18 mouse cellular contexts compared by ENCODE assay signal in the genomic region with DNA sequence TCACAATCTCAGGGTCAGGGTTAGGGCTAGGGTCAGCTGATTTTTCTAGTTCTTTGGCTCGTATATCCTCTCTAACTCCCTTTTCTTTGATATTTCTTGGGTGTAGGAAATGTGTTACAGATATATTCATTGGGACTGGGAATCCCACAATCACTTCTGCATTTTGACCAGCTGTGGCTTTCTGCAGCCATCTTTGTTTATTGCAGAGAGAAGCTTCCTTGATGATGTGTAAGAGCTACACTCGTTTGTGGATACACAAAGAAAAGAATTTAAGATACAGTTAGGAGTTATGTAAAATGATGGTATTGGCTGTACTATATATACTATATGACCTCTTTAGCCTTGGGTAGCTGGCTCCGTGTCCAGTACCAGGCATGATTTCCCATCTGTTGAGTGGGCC. TPM values are rescaled to one million over a fixed set of nuclear protein-coding genes. Genes with fewer than 3 reads are reported as not detected.
DNase-seq lines count a peak whose midpoint lies in the region; ATAC-seq lines count a peak whose summit lies in the region.
"Had no signal": no experiment of that assay in that cellular context is flagged by ENCODE, and none has a peak within 500 bp of the region (broad histone marks: within the 10 kb centered on the region; RNA-seq: fewer than 3 reads in every experiment).

No protein-coding gene starts in this region.

- peak; percentile 56 for ATAC-seq in common myeloid progenitor, adult 5-6 weeks (replicated peaks; ENCODE audit: low read depth, poor library complexity, severe bottlenecking)
- 0 out of 2 replicates have a peak, but pooled peaks have one; percentile 20 for ATAC-seq in megakaryocyte progenitor cell, adult 5-6 weeks (replicated peaks; ENCODE audit: poor library complexity)
- ATAC-seq: activated CD4-positive, CD25-positive, alpha-beta regulatory T cell, adult 4 months; CD4-positive, CD25-positive, alpha-beta regulatory T cell, adult 4 months; forebrain, embryonic 13.5 days; forebrain, embryonic 15.5 days; forebrain, postnatal 0 days; Patski had no signal

- peak; percentile 18 for DNase-seq in cerebellum, adult 9-11 months
- DNase-seq in cerebellum, postnatal 14 days: no peak
- DNase-seq in retina, embryonic 14.5 days (ENCODE audit: low spot score): no peak
- DNase-seq in adrenal gland, postnatal 36 days: no peak
- DNase-seq: adrenal gland, adult 8-10 months; adrenal gland, postnatal 14 days; B cell, adult 2 months; cerebellum, adult 8-10 months; cerebellum, postnatal 10 days; cerebellum, postnatal 36 days; forebrain, postnatal 0 days had no signal

RNA-seq across cellular contexts. Expression of gene Atp11b, which starts 25.8 kb away (rescaled TPM):
- 122 and 158 TPM in 2 replicates for total RNA-seq in common myeloid progenitor, adult 5-6 weeks (2017)
- 218 and 248 TPM in 2 replicates for total RNA-seq in megakaryocyte progenitor cell, adult 5-6 weeks (2015)
- total RNA-seq in megakaryocyte progenitor cell, adult 5-6 weeks (2017): 110 and 139 TPM in 2 replicates
- total RNA-seq in adrenal gland, postnatal 36 days (2021): 10 to 100 TPM; 40.8 to 48.7 TPM
